Mouse (Mus musculus) embryo, embryonic 10.5 days (tissue): ENCODE data around the gene Slx4ip.

Experiments
- DNase-seq: peaks from one replicate; pipeline ENCODE4 v3.0.0-alpha.2; 2015; ENCODE audit warnings: low spot score

Slx4ip gene

DNA sequence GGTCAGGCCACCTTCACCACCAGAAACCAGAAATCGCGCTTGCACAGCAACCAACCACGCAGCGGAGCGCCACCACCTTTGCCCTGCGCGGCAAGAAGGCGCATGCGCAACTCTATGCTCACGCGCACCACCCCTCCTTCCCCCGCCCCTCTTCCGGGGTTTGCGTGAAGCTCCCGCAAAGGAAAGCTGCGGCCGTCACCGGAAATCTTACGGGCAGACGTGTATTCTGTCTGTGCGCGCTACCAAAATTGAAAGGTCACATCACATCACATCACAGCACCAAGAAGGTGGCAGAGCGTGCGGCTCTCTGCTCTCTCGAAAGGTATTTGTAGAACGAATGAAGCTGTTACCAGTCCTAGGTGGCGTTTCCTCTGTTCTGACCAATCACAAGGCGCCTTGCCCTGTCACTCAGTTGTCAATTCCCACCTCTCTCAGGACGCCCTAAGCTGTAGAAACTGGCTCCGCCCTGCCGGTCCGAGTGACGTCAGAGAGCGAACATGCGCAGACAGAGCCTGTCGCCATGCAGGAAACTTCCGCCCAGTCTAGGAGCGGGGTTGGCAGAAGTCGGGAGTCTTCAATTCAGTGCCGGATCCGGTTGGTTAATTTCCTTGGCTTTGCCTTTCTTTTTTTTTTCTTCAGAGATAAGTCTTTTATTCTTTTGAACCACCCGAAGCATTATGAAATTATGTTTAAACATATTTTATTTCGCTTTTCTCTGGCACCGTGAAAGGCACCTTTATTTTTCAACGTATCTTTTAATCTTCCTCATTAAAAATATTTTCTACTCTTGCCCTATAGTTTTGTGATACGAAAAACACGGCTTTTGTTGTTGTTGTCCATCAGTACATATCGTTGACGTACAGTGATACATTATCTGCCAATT lies at the start of gene Slx4ip, which contains the start of the genes AL731706.1 and Mkks:
TSS of gene Slx4ip (plus strand) at position 151 of the 883 bp plus-strand sequence.
TSS of gene AL731706.1 (minus strand) at position 322 of the 883 bp plus-strand sequence.
TSS of gene Mkks (minus strand) at position 322 of the 883 bp plus-strand sequence.
- peak; percentile 99 for DNase-seq

- DNase-seq: no peak
These were observed 40.7 kb upstream of the Slx4ip start for GRCm38 (mm10) chr2:136850366-136850765.

GRCm38 (mm10) chr2:136854543-136855388 lies 36.3 kb upstream of the Slx4ip start:
- DNase-seq: peak; percentile 63

GRCm38 (mm10) chr2:136885579-136885978 lies 5.4 kb upstream of the Slx4ip start, which contains the start of gene AL731706.2:
TSS of gene AL731706.2 (minus strand) at chr2:136885679.
- no peak for DNase-seq

DNA sequence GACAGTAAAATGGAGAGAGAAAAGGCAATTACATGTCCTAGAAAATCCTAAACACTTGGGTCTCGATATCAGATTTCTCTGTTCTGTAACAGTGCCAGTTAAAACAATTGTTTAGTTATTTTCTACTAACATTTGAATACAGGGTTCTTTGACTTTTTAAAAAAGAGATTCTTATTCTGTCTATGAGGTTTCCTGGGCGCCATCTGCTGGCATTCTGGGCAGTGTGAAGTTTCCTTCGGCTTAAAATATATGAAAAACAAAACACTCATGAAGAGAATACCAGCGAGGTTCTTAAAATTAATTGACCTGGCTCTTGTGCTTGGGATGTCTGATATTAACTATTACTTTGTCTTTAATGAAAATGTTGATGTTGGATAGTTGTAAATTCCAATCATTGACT lies 4.2 kb upstream of the Slx4ip start:
- DNase-seq: peak; percentile 38

DNA sequence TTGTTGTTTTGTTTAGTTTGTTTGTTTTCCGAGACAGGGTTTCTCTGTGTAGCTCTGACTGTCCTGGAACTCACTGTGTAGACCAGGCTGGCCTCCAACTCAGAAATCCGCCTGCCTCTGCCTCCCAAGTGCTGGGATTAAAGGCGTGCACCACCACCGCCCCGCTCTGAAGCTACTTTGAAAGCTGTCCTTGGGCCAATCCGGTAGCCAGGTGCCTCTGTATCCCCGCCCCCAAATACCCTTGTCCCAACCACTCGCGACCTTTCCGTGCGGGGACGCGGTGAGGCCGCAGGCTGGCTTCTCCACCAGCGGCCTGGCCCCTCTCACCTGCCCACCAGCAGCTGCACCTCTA lies 326 bp upstream of the Slx4ip start:
- DNase-seq: peak; percentile 84

DNA sequence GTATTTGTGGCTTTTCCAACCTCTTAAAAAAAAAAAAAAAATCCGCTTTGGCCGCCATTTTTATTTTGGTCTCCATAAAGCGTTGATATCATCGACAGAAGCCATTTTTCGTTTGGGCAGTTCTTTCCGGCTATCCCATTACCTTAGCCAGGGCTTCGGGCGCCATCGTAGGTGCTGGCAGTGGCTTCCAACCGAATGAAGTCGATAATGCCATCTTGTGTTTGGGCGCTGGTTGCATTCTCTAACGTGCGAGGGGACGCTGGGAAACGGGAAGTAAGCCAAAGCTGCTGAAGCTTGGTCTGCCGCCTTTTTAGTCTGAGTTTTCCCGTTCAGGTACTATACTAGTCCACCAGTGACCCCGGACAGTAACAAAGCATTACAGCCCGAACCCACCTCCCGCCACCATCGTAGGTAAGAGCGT lies 943 bp downstream of the Slx4ip start:
- DNase-seq: peak; percentile 98

DNA sequence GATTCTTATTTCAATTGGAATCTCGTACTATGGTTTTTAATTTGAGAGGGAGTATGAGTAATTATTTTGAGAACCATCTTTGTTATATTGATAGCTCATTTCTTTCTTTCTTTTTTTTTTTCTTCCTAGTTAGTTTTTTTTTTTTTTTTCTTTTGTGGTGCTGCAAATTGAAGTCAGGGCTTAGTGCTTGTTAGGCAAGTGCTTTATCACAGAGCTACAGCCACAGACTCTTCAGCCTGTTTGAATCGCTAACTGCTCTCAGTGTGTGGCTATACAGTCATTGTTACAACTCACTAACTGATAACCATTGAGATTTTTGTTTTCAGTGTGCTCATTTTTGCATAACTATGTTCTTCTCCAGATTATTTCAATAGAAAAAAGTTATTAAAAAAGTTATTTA lies 3.5 kb downstream of the Slx4ip start:
- DNase-seq: no peak

DNA sequence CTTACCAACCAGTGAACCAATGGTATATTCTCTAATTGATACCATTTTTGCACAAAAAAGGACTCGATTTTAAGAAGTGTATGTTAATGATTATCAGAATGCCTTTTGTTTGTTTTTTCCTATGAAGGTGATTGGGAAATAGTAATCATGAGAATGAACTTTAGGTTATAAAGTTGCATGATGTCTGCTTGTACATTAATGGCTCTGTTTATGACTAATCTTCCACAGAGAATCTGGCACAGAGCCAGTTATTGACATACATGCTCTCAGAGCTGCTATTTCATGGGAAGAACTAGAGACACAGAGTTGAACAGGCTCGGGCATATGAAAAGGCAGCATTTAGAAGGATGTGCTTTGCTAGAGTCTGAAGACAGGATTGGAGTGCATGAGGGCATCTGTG lies 5.1 kb downstream of the Slx4ip start:
- DNase-seq: no peak

GRCm38 (mm10) chr2:136908596-136908995 lies 17.6 kb downstream of the Slx4ip start:
- DNase-seq: no peak

DNA sequence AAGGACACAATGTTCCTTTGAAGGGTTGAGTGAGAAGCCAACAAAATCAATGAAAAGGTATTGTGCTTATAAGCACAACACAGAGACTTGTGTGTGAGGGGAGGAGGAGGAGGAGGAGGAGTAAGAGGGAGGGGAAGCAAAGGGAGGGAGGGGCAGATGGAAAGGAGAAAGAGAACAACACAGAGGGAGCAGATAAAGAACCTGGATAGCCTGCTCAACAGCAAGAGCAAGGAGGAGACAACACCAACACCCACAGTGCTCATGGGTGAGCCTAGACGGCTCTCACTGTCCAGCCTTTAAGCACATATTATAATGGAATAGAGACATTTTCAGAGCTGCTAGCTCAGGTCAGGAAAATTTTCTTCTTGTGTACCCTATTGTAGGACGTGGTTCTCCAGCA lies 18.3 kb downstream of the Slx4ip start:
- DNase-seq: no peak

GRCm38 (mm10) chr2:136911958-136912411 lies 21.0 kb downstream of the Slx4ip start:
- peak; percentile 64 for DNase-seq

DNA sequence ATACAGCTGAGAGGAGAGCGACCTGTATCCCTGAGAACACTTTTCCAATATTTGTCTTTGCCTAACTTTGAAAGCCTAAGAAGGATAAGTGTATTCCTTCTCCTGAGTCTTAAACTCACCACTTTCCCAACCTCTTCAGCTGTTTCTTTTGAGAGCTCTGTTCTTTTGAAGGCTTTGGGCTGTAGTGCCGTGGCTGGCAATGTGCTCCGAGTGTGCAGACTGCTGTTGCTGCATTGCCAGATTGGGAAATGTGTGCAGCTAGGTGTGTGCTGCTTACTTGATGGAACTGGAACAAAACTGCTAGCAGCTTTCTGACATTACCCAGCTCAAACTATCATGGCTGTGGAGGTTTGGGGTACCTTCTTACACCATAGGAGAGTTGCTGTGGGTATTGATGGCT lies 22.0 kb downstream of the Slx4ip start:
- DNase-seq: no peak

- peak; percentile 67 for DNase-seq
These were observed 23.4 kb downstream of the Slx4ip start for GRCm38 (mm10) chr2:136914334-136914902.

GRCm38 (mm10) chr2:136919433-136919832 lies 28.4 kb downstream of the Slx4ip start:
- no peak for DNase-seq

- no peak for DNase-seq
These were observed 29.4 kb downstream of the Slx4ip start for GRCm38 (mm10) chr2:136920257-136920993.

DNA sequence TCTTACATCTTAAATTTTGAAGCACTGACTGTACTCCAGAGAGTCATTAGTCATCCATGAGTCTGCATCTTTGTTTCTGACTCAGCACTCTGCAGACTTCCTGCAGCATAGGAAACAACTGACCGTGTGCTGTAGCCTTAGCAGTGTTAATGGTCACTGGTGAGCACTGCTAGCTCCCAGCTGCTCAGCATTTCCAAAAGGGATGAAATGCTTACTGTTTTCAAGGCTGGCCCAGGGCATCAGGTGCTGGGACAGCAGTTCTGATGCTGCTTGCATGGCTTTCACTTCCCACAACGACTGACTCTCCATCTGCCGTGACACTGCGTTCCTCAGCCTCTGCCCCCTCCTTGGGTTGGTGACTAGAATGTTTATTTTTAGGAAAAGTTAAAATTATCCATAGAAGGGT lies 30.0 kb downstream of the Slx4ip start:
- no peak for DNase-seq

DNA sequence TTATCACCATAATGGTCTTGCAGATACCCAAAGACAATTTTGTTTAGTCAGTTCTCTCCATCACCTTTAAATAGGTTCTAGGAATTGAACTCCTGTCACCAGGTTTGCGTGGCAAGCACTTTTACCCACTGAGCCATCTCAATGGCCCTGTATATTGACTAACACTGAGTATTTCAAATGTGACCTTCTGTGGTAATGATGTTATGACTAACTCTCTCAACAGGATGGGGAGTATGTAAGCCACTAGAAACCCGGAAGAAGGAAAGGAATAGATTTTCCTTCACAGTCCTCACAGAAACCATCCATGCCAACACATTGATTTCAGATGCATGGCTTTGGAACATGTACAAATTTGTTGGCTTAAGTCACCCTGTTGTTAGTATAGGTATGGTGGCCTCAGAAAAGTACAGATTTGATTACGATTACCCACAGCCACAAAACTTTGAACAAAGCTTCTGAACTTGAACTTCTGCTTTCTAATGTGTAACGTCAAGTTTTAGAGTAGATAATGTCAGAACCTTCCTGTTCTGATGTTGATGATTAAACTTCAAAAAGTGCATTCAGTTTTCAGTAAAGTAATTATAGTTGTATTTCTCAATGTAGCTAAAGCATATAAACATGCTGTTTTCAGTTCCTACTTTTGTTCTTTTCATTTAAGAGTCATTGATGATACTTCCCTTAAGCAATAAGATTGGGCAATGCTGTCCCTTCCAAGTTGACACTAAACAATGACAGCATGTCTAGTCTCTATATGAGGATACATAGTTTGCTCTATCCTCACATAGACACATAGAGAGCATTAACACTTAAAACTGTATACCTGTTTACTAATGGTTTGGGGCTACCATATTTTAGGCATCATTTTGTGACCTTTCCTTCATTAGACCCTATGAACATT lies 45.6 kb downstream of the Slx4ip start:
- no peak for DNase-seq

GRCm38 (mm10) chr2:136938249-136938648 lies 47.2 kb downstream of the Slx4ip start:
- DNase-seq: no peak

DNA sequence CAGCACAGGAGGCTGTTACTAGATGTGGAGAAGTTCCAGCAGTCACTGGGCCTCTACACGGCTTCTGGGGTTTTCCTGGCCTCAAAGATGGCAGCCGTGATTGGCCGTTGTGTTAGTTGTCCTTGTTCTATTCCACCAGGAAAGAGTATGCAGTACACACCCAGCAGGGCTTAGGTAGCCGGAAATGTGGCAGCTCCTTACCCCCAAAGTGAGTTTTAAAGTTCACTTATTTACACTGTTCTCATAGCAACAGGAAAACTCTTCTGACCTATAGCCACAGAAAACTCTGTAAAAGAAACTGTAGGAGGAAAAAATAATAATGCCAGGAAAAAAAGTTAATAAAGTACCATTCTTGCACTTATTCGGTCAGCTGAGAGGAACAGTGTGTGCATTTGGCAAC lies 55.3 kb downstream of the Slx4ip start:
- DNase-seq: no peak
